Mouse (Mus musculus): Measurements from ENCODE around the gene Hoxc4. TPM values are rescaled to one million over a fixed set of nuclear protein-coding genes. Genes with fewer than 3 reads are reported as not detected.
A peak's percentile ranks its signal among the peaks of the same experiment; 100 is the strongest.

Hoxc4 gene
- polyA plus RNA-seq, 1 experiment from 2014 or later: 10.2 TPM

- Histone ChIP-seq H3K27ac (peak overlapping the region; percentile 96), H3K36me3 (0 out of 2 replicates have a peak, but pooled peaks cover 3% of the 10 kb centered on the region), H3K4me1 (peaks cover 72% of the 10 kb centered on the region), H3K4me2 (peak overlapping the region; percentile 77), H3K4me3 (replicated peaks) (peak overlapping the region; percentile 65), H3K27me3 (peaks cover 71% of the 10 kb centered on the region), H3K9me3 (replicated peaks) (no peaks in the 10 kb centered on the region), H3K9ac (peak overlapping the region; percentile 75)
- WGBS: 10% methylated on average over 1 of the region's 1 CpGs
- no peak for ATAC-seq (replicated peaks; ENCODE audit: low FRiP score)
Observed at GRCm38 (mm10) chr15:102979936-102980335, 38.8 kb upstream of the Hoxc4 start.

- Histone ChIP-seq H3K36me3 (0 out of 2 replicates have a peak, but pooled peaks cover 3% of the 10 kb centered on the region), H3K27ac (peak overlapping the region; percentile 96), H3K9ac (peak overlapping the region; percentile 75), H3K4me3 (replicated peaks) (peak overlapping the region; percentile 65), H3K4me1 (peaks cover 72% of the 10 kb centered on the region), H3K9me3 (replicated peaks) (no peaks in the 10 kb centered on the region), H3K4me2 (peak overlapping the region; percentile 77), H3K27me3 (peaks cover 71% of the 10 kb centered on the region)
- 6% methylated on average over 11 of the region's 11 CpGs for WGBS
- no peak for ATAC-seq (replicated peaks; ENCODE audit: low FRiP score)
Observed at GRCm38 (mm10) chr15:102980352-102980751, 38.4 kb upstream of the Hoxc4 start.

GRCm38 (mm10) chr15:102980912-102981311 lies 37.8 kb upstream of the Hoxc4 start:
- H3K4me2 ChIP-seq: peak overlapping the region; percentile 77
- WGBS: 1% methylated on average over 14 of the region's 14 CpGs
- H3K9me3 ChIP-seq (replicated peaks): no peaks in the 10 kb centered on the region
- peak overlapping the region; percentile 75 for H3K9ac ChIP-seq
- peak overlapping the region; percentile 96 for H3K27ac ChIP-seq
- H3K27me3 ChIP-seq: peaks cover 71% of the 10 kb centered on the region
- peak overlapping the region; percentile 65 for H3K4me3 ChIP-seq (replicated peaks)
- no peak for ATAC-seq (replicated peaks; ENCODE audit: low FRiP score)
- peaks cover 73% of the 10 kb centered on the region for H3K4me1 ChIP-seq
- H3K36me3 ChIP-seq: 0 out of 2 replicates have a peak, but pooled peaks cover 3% of the 10 kb centered on the region

- Histone ChIP-seq H3K27ac (peak overlapping the region; percentile 96), H3K36me3 (0 out of 2 replicates have a peak, but pooled peaks cover 3% of the 10 kb centered on the region), H3K4me3 (replicated peaks) (peak overlapping the region; percentile 65), H3K9ac (peak overlapping the region; percentile 75), H3K27me3 (peaks cover 74% of the 10 kb centered on the region), H3K9me3 (replicated peaks) (no peaks in the 10 kb centered on the region), H3K4me1 (peaks cover 77% of the 10 kb centered on the region), H3K4me2 (peak overlapping the region; percentile 77)
- WGBS: under 1% methylated on average over 88 of the region's 88 CpGs
- ATAC-seq (replicated peaks; ENCODE audit: low FRiP score): no peak
Observed at GRCm38 (mm10) chr15:102981379-102982288, 37.1 kb upstream of the Hoxc4 start.

GRCm38 (mm10) chr15:102983716-102984115 lies 35.0 kb upstream of the Hoxc4 start:
- ATAC-seq (replicated peaks; ENCODE audit: low FRiP score): no peak
- Histone ChIP-seq H3K4me3 (replicated peaks) (peak overlapping the region; percentile 65), H3K4me1 (peaks cover 78% of the 10 kb centered on the region), H3K27ac (peak overlapping the region; percentile 75), H3K9ac (peak overlapping the region; percentile 75), H3K36me3 (0 out of 2 replicates have a peak, but pooled peaks cover 3% of the 10 kb centered on the region), H3K4me2 (peak overlapping the region; percentile 77), H3K27me3 (peaks cover 75% of the 10 kb centered on the region), H3K9me3 (replicated peaks) (no peaks in the 10 kb centered on the region)
- 12% methylated on average over 12 of the region's 12 CpGs for WGBS

GRCm38 (mm10) chr15:102984521-102984920 lies 34.2 kb upstream of the Hoxc4 start:
- peak overlapping the region; percentile 27; the same call in 1 of the 2 replicates for H3K9ac ChIP-seq
- peak overlapping the region; percentile 77 for H3K4me2 ChIP-seq
- H3K9me3 ChIP-seq (replicated peaks): no peaks in the 10 kb centered on the region
- H3K36me3 ChIP-seq: 0 out of 2 replicates have a peak, but pooled peaks cover 3% of the 10 kb centered on the region
- H3K27ac ChIP-seq: peak overlapping the region; percentile 75
- peaks cover 77% of the 10 kb centered on the region for H3K27me3 ChIP-seq
- ATAC-seq (replicated peaks; ENCODE audit: low FRiP score): no peak
- peaks cover 78% of the 10 kb centered on the region for H3K4me1 ChIP-seq
- H3K4me3 ChIP-seq (replicated peaks): peak overlapping the region; percentile 10; the same call in 1 of the 2 replicates
- 13% methylated on average over 10 of the region's 10 CpGs for WGBS

GRCm38 (mm10) chr15:102984925-102985324 lies 33.8 kb upstream of the Hoxc4 start:
- H3K9me3 ChIP-seq (replicated peaks): no peaks in the 10 kb centered on the region
- peaks cover 78% of the 10 kb centered on the region for H3K4me1 ChIP-seq
- peak overlapping the region; percentile 77 for H3K4me2 ChIP-seq
- H3K9ac ChIP-seq: peak overlapping the region; percentile 27; the same call in 1 of the 2 replicates
- WGBS: 17% methylated on average over 3 of the region's 3 CpGs
- H3K36me3 ChIP-seq: 0 out of 2 replicates have a peak, but pooled peaks cover 3% of the 10 kb centered on the region
- peak overlapping the region; percentile 75 for H3K27ac ChIP-seq
- H3K27me3 ChIP-seq: peaks cover 77% of the 10 kb centered on the region
- no peak for ATAC-seq (replicated peaks; ENCODE audit: low FRiP score)
- peak overlapping the region; percentile 10; the same call in 1 of the 2 replicates for H3K4me3 ChIP-seq (replicated peaks)

GRCm38 (mm10) chr15:102987124-102987833 lies 31.5 kb upstream of the Hoxc4 start:
- H3K4me3 ChIP-seq (replicated peaks): no peak overlapping the region
- 0 out of 2 replicates have a peak, but pooled peaks have one; percentile 6 for ATAC-seq (replicated peaks; ENCODE audit: low FRiP score)
- H3K27me3 ChIP-seq: peaks cover 85% of the 10 kb centered on the region
- peaks cover 89% of the 10 kb centered on the region for H3K4me1 ChIP-seq
- 0 out of 2 replicates have a peak, but pooled peaks cover 3% of the 10 kb centered on the region for H3K36me3 ChIP-seq
- no peaks in the 10 kb centered on the region for H3K9me3 ChIP-seq (replicated peaks)
- H3K27ac ChIP-seq: peak overlapping the region; percentile 71
- peak overlapping the region; percentile 17 for H3K4me2 ChIP-seq
- no peak overlapping the region for H3K9ac ChIP-seq
- WGBS: 6% methylated on average over 21 of the region's 21 CpGs

- no peak overlapping the region for H3K9ac ChIP-seq
- H3K4me2 ChIP-seq: no peak overlapping the region
- no peaks in the 10 kb centered on the region for H3K9me3 ChIP-seq (replicated peaks)
- 45% methylated on average over 5 of the region's 5 CpGs for WGBS
- peaks cover 87% of the 10 kb centered on the region for H3K27me3 ChIP-seq
- H3K4me3 ChIP-seq (replicated peaks): no peak overlapping the region
- H3K4me1 ChIP-seq: peaks cover 94% of the 10 kb centered on the region
- H3K36me3 ChIP-seq: 0 out of 2 replicates have a peak, but pooled peaks cover 3% of the 10 kb centered on the region
- no peak overlapping the region for H3K27ac ChIP-seq
- no peak for ATAC-seq (replicated peaks; ENCODE audit: low FRiP score)
Observed at GRCm38 (mm10) chr15:102988078-102988477, 30.7 kb upstream of the Hoxc4 start.

GRCm38 (mm10) chr15:102990461-102991397 lies 28.0 kb upstream of the Hoxc4 start, which contains the start of gene Hoxc8:
Gene Hoxc8, plus strand, starts transcription at chr15:102990607.
- peak within 1 kb of the TSS; percentile 57 for H3K4me3 ChIP-seq (replicated peaks)
- 0 out of 2 replicates have a peak, but pooled peaks have one; percentile 26 for ATAC-seq (replicated peaks; ENCODE audit: low FRiP score)
- H3K4me1 ChIP-seq: peaks cover 84% of the 10 kb centered on the region
- H3K9ac ChIP-seq: peak within 1 kb of the TSS; percentile 68
- H3K27ac ChIP-seq: peak within 1 kb of the TSS; percentile 89
- H3K4me2 ChIP-seq: peak within 1 kb of the TSS; percentile 86
- no peaks in the 10 kb centered on the region for H3K36me3 ChIP-seq
- peaks cover 79% of the 10 kb centered on the region for H3K27me3 ChIP-seq
- H3K9me3 ChIP-seq (replicated peaks): no peaks in the 10 kb centered on the region
- 1% methylated on average over 69 of the region's 69 CpGs for WGBS

- peak overlapping the region; percentile 89 for H3K27ac ChIP-seq
- H3K9me3 ChIP-seq (replicated peaks): no peaks in the 10 kb centered on the region
- H3K4me1 ChIP-seq: peaks cover 84% of the 10 kb centered on the region
- peak overlapping the region; percentile 57 for H3K4me3 ChIP-seq (replicated peaks)
- no peaks in the 10 kb centered on the region for H3K36me3 ChIP-seq
- peak overlapping the region; percentile 68 for H3K9ac ChIP-seq
- 15% methylated on average over 7 of the region's 7 CpGs for WGBS
- no peak for ATAC-seq (replicated peaks; ENCODE audit: low FRiP score)
- peaks cover 75% of the 10 kb centered on the region for H3K27me3 ChIP-seq
- peak overlapping the region; percentile 86 for H3K4me2 ChIP-seq
Observed at GRCm38 (mm10) chr15:102991782-102992181, 27.0 kb upstream of the Hoxc4 start.
